Mouse (Mus musculus): ENCODE measurements around the gene Mat2a.

Mat2a gene

DNA sequence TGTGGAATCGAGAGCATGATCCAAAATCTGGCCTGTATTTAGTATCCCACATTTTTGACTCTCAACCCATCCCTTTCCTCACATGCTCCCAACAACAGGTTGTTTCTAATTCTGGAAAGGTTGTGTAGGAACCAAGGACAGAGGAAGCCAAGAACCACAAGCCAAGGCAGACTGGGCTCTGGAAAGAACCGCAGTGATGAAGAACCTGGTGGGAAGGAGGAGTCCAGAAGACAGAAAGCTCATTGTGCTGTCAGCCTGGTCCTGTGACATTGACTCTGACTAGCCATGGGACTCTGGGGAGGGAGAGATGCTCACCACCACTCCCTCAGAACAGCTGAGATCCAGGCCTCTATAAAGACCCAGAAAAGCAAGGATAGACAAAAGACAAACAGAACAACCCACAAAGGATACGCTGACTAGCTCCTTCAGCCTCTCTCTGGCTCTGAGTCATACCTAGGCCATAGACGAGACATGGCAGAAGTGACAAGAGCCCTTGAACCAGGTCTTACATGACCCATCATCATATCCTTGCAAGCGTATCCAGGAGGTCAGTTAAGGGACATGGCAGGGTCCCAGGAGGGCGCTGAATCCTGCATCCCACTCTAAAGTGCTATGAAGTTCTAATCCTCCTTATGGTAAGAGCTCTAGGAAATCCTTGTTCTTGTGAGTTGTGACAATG lies 56.1 kb downstream of the Mat2a start:
- DNase-seq (ENCODE audit: low read depth, low spot score): no peak

All from 3T3-L1 (cell line).